Comparison of ENCODE assay signal across 18 mouse cellular contexts in genomic region chr12:73048537-73048936, GRCm38 (mm10). TPM values are rescaled to one million over a fixed set of nuclear protein-coding genes. Genes with fewer than 3 reads are reported as not detected.
A peak's percentile ranks its signal among the peaks of the same experiment; 100 is the strongest.
DNase-seq lines count a peak whose midpoint lies in the region; ATAC-seq and TF ChIP-seq lines count a peak whose summit lies in the region.
"Had no signal": no experiment of that assay in that cellular context is flagged by ENCODE, and none has a peak within 500 bp of the region (broad histone marks: within the 10 kb centered on the region; RNA-seq: fewer than 3 reads in every experiment).

No protein-coding gene starts in this region.

- no peak overlapping the region for H3K9ac ChIP-seq in hindbrain, embryonic 11.5 days (ENCODE audit: low read depth, low read length)
- no peak overlapping the region for H3K9ac ChIP-seq in hindbrain, postnatal 0 days (replicated peaks; ENCODE audit: low read length)
- H3K9ac ChIP-seq: hindbrain, embryonic 13.5 days; lung, embryonic 14.5 days; midbrain, embryonic 12.5 days; neural tube, embryonic 12.5 days had no signal

- 3% methylated on average over 3 of the region's 3 CpGs for WGBS in hindbrain, embryonic 11.5 days
- 2% methylated on average over 3 of the region's 3 CpGs for WGBS in hindbrain, postnatal 0 days
- 3% methylated on average over 3 of the region's 3 CpGs for whole genome bisulfite sequencing in embryonic facial prominence, embryonic 10.5 days

- H3K9me3 ChIP-seq in hindbrain, embryonic 11.5 days (ENCODE audit: control insufficient read depth, low read length), result no peaks in the 10 kb centered on the region
- no peaks in the 10 kb centered on the region for H3K9me3 ChIP-seq in hindbrain, postnatal 0 days (ENCODE audit: low read length)
- H3K9me3 ChIP-seq in embryonic facial prominence, embryonic 10.5 days, result no peaks in the 10 kb centered on the region
- H3K9me3 ChIP-seq: hindbrain, embryonic 13.5 days; midbrain, embryonic 12.5 days; neural tube, embryonic 12.5 days had no signal

- H3K4me3 ChIP-seq in hindbrain, embryonic 11.5 days (ENCODE audit: low read depth, low read length), result no peak overlapping the region
- no peak overlapping the region for H3K4me3 ChIP-seq in hindbrain, postnatal 0 days (ENCODE audit: low read length)
- peak overlapping the region; percentile 68; the same call in 1 of the 2 replicates for H3K4me3 ChIP-seq in embryonic facial prominence, embryonic 10.5 days
- H3K4me3 ChIP-seq in myocyte, result no peak overlapping the region
- H3K4me3 ChIP-seq: hindbrain, embryonic 13.5 days; midbrain, embryonic 12.5 days; neural tube, embryonic 12.5 days had no signal

- no peak for TF ChIP-seq CTCF in hindbrain, postnatal 0 days (IDR thresholded peaks at IDR 0.05; ENCODE audit: low read depth)

- ATAC-seq in hindbrain, embryonic 11.5 days (ENCODE audit: low FRiP score), result no peak
- ATAC-seq in hindbrain, postnatal 0 days, result no peak

- no peak overlapping the region for H3ac ChIP-seq in myocyte (ENCODE audit: control insufficient read depth, insufficient read length)

- DNase-seq in hindbrain, embryonic 11.5 days (ENCODE audit: low spot score), result peak; percentile 46
- no peak for DNase-seq in hindbrain, postnatal 0 days (ENCODE audit: low spot score)
- DNase-seq in embryo, embryonic 11 days, result peak; percentile 22
- no peak for DNase-seq in embryonic facial prominence, embryonic 10.5 days (ENCODE audit: low spot score)
- DNase-seq in kidney, adult 8-10 months, result no peak
- no peak for DNase-seq in natural killer cell, adult 2 months (ENCODE audit: low spot score in 2 of 2)
- DNase-seq: adrenal gland, postnatal 36 days; cerebellum, adult 9-10 months; kidney, adult 2 months; kidney, postnatal 36 days; lung, embryonic 14.5 days; lung, postnatal 4 days; thymus, postnatal 14 days had no signal

- H3K36me3 ChIP-seq in hindbrain, embryonic 11.5 days (ENCODE audit: control insufficient read depth, insufficient read depth, low read length), result no peaks in the 10 kb centered on the region
- no peaks in the 10 kb centered on the region for H3K36me3 ChIP-seq in hindbrain, postnatal 0 days (ENCODE audit: insufficient read depth, low read length)
- H3K36me3 ChIP-seq in embryonic facial prominence, embryonic 10.5 days (replicated peaks), result peaks cover 16% of the 10 kb centered on the region
- H3K36me3 ChIP-seq in myocyte (ENCODE audit: control insufficient read depth, insufficient read depth), result no peaks in the 10 kb centered on the region
- H3K36me3 ChIP-seq: hindbrain, embryonic 13.5 days; midbrain, embryonic 12.5 days; neural tube, embryonic 12.5 days had no signal

- peaks cover 55% of the 10 kb centered on the region for H3K79me2 ChIP-seq in myocyte (ENCODE audit: control insufficient read depth, insufficient read depth)

- H3K4me1 ChIP-seq in hindbrain, embryonic 11.5 days (replicated peaks; ENCODE audit: control insufficient read depth, insufficient read depth, low read length), result peaks cover 6% of the 10 kb centered on the region
- H3K4me1 ChIP-seq in hindbrain, postnatal 0 days (ENCODE audit: insufficient read depth, low read length), result no peaks in the 10 kb centered on the region
- peaks cover 96% of the 10 kb centered on the region for H3K4me1 ChIP-seq in embryonic facial prominence, embryonic 10.5 days

- TF ChIP-seq POLR2A in myocyte (IDR thresholded peaks at IDR 0.05; ENCODE audit: insufficient read length, low read depth), result no peak

- no peak overlapping the region for H3K4me2 ChIP-seq in hindbrain, embryonic 11.5 days (replicated peaks; ENCODE audit: low read depth, low read length)
- H3K4me2 ChIP-seq in hindbrain, postnatal 0 days (ENCODE audit: low read depth, low read length), result no peak overlapping the region
- peak overlapping the region; percentile 79 for H3K4me2 ChIP-seq in myocyte (ENCODE audit: low read depth)
- H3K4me2 ChIP-seq: hindbrain, embryonic 13.5 days; lung, embryonic 14.5 days; midbrain, embryonic 12.5 days; neural tube, embryonic 12.5 days had no signal

- no peak overlapping the region for H3K27ac ChIP-seq in hindbrain, embryonic 11.5 days (ENCODE audit: low read depth, low read length)
- H3K27ac ChIP-seq in hindbrain, postnatal 0 days, result no peak overlapping the region
- H3K27ac ChIP-seq in embryonic facial prominence, embryonic 10.5 days (replicated peaks), result no peak overlapping the region
- H3K27ac ChIP-seq: hindbrain, embryonic 13.5 days; midbrain, embryonic 12.5 days; neural tube, embryonic 12.5 days had no signal

- H3K27me3 ChIP-seq in hindbrain, embryonic 11.5 days (ENCODE audit: control insufficient read depth, insufficient read depth, low read length), result peaks cover 94% of the 10 kb centered on the region
- H3K27me3 ChIP-seq in hindbrain, postnatal 0 days (ENCODE audit: insufficient read depth, low read length), result peaks cover 88% of the 10 kb centered on the region
- H3K27me3 ChIP-seq in embryonic facial prominence, embryonic 10.5 days (replicated peaks; ENCODE audit: low read depth, poor library complexity, severe bottlenecking), result peaks cover 100% of the 10 kb centered on the region
- H3K27me3 ChIP-seq in myocyte (ENCODE audit: control insufficient read depth, insufficient read depth, insufficient read length), result no peaks in the 10 kb centered on the region

TF ChIP-seq in myocyte, 11 proteins besides CTCF, POLR2A, EP300 and RAD21:
- no peak for TF ChIP-seq MAX (IDR thresholded peaks at IDR 0.05; ENCODE audit: low read depth)
- TF ChIP-seq E2F4 (IDR thresholded peaks at IDR 0.05; ENCODE audit: insufficient read depth), result no peak
- no peak for TF ChIP-seq TCF12 (IDR thresholded peaks at IDR 0.05; ENCODE audit: insufficient read depth, poor library complexity, severe bottlenecking)
- TF ChIP-seq REST (IDR thresholded peaks at IDR 0.05; ENCODE audit: insufficient read depth, insufficient read length), result no peak
- TF ChIP-seq CEBPB (IDR thresholded peaks at IDR 0.05; ENCODE audit: insufficient read depth, poor library complexity, severe bottlenecking), result no peak
- TF ChIP-seq MYOG (IDR thresholded peaks at IDR 0.05; ENCODE audit: control insufficient read depth in 1 of 3, insufficient read depth in 1 of 3, insufficient read length in 2 of 3, low read depth in 2 of 3), result no peak
- no peak for TF ChIP-seq POLR2AphosphoS2 (IDR thresholded peaks at IDR 0.05; ENCODE audit: insufficient read length, low read depth)
- TF ChIP-seq SRF (IDR thresholded peaks at IDR 0.05; ENCODE audit: control insufficient read depth, insufficient read length, low read depth), result no peak

RNA-seq across cellular contexts. Expression of gene Six1, which starts 5.2 kb away (rescaled TPM):
- polyA plus RNA-seq in hindbrain, embryonic 11.5 days (2014; fragmentation: Nextera tagmentation; extraction: Ambion mirVana), result 24.6 and 28.8 TPM in 2 replicates
- 0.22 and 0.47 TPM in 2 replicates for total RNA-seq in hindbrain, postnatal 0 days (2014; rRNA removed)
- polyA plus RNA-seq in hindbrain, postnatal 0 days (2015; fragmentation: Nextera tagmentation; extraction: Ambion mirVana), result 0.54 and 0.68 TPM in 2 replicates
- polyA plus RNA-seq in embryonic facial prominence, embryonic 10.5 days (2016; fragmentation: Nextera tagmentation; extraction: Ambion mirVana), result 38.4 and 45.4 TPM in 2 replicates
- 71.7 TPM for polyA plus RNA-seq in myocyte (2012; fragmentation: generic; extraction: Trizol)
- polyA plus RNA-seq: liver, adult 2 months had no signal

Comparison
In these comparisons a context has a peak if more than half of its experiments do, and no peak if none do; other contexts are left out.
1. DNase-seq: peak in hindbrain, embryonic 11.5 days (single experiment) and embryo, embryonic 11 days (single experiment); none in hindbrain, postnatal 0 days (single experiment), embryonic facial prominence, embryonic 10.5 days (single experiment), kidney, adult 8-10 months (0 of 2) and natural killer cell, adult 2 months (0 of 2).
2. RNA of gene Six1, which starts 5.2 kb away (polyA plus RNA-seq): 71.7 TPM in myocyte (single experiment), 38.4 to 45.4 TPM in embryonic facial prominence, embryonic 10.5 days and 24.6 to 28.8 TPM in hindbrain, embryonic 11.5 days; 0.54 to 0.68 TPM in hindbrain, postnatal 0 days; every median in the first group is over 10 times any median in the second.